Mouse (Mus musculus) spleen, adult 2 months (tissue): ENCODE data around the gene Hist2h2be.

Experiments
- CTCF ChIP-seq: fragments of 200-500 bp; IDR thresholded peaks from 2 replicates; pipeline ENCODE4 v1.5.1; 2011; ENCODE audit warnings: mild to moderate bottlenecking, inconsistent platforms; ENCODE audit not compliant: insufficient read depth, insufficient read length, insufficient replicate concordance; ENCODE audit errors: extremely low read depth
- POLR2A ChIP-seq: fragments of 200-500 bp; IDR thresholded peaks from 2 replicates; pipeline ENCODE4 v1.6.1; 2011; ENCODE audit warnings: low read depth, low read length, inconsistent platforms

DNA sequence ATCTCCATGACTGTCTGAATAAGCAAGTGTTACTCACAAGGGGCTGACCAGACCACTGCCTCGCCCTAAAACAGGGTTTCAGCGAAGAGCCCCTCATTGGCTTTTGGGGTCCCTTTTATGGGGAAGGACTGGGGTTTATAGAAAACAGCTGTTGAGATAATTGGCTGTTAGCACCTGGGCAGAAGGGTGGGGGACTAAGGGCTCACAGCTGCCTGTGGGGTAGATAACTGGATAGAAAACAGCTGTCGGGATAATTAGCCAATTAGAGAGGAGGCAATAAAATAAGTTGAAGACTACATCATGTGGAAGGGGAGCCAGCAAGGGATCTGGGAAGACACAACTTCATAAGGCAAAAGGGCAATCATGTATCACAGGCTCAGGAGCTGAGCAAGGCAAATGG is 30.0 kb downstream of the Hist2h2be start:
- TF ChIP-seq CTCF, result no peak
- TF ChIP-seq POLR2A, result no peak
